Mouse (Mus musculus): Measurements from ENCODE around the gene Plac1.

Gene Plac1

GRCm38 (mm10) chrX:53196392-53196791 lies 43.5 kb downstream of the Plac1 start:
- no peak for DNase-seq

DNA sequence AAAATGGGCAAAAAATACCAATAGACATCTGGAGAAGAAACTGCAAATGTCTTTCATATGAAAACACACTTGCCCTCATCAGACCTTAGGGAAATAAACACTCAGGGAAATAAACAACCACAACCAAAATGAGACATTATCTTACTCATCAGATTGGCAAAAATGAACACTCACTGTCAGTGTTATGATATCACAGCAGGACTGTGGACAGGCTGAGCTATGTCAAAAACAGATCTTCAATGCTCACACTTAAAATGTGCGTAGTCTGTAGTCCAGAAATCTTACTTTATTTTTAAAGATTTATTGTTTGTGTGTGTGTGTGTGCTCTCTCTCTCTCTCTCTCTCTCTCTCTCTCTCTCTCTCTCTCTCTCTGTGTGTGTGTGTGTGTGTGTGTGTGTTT lies 51.2 kb downstream of the Plac1 start:
- DNase-seq: no peak

- no peak for DNase-seq
Observed at GRCm38 (mm10) chrX:53179801-53180200, 60.1 kb downstream of the Plac1 start.

GRCm38 (mm10) chrX:53176296-53176695 lies 63.6 kb downstream of the Plac1 start:
- DNase-seq: no peak

GRCm38 (mm10) chrX:53168623-53169022 lies 71.3 kb downstream of the Plac1 start:
- DNase-seq: no peak

DNA sequence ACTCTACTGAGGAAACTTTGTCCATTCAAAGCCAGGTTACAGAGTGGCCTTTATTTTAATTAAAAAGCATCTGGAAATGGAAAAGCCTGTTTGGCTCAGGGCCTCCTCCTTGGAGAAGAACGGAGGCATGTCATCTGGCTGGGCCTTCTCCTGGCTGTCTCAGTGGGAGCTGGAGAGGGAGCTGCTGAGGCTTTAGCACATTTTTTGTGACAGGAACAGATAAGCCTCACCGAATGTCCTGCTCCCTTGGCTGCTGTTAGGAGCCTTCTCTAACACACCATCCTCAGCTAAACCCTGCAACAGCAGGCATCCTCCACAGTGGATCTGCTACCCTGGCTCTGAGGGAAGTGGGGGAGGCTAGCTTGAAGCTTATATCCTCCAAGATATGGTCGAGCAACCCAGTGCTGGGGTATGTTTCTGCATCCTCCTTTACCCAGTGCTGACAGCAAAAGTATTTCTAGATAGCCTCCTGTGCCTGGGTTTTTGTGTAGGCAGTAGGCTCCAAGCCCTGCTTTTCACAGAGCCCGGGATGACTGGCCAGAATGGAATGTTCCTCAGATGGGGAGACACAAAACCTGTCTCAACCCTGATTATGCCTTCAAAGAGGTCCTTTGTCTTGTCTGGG lies 72.9 kb downstream of the Plac1 start:
- no peak for DNase-seq

DNA sequence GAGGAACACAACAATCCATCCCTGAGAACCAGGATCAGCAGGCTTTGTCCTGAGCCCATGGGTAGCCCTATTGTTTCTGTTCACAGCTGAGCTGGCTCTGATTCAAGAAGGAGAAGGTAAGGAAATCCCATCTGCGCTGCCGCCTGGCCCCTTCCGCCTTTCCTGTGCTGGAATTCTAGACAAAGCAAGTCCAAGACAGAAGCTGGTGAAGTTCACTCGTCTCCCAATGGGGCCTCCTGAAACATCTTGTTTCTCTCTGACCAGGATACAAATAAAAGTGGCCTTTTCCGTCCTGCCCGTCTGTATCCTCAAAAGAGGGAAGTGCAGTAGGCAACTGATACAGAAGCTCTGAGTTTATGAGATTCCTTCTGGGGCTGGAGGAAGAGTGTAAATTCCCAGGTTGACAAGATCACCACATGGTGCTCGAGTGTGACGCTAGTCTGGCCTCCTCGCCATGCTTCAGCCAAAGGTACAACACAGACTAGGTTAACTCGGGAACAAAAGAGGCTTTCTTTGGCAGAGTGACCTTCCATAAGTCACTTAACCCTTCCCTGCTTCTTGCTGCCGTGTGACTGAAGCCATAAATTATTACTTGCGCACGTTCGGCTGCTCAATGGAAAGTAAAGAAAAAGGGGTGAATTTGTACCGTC lies 73.5 kb downstream of the Plac1 start:
- no peak for DNase-seq

GRCm38 (mm10) chrX:53162589-53162988 lies 77.3 kb downstream of the Plac1 start:
- DNase-seq: no peak

DNA sequence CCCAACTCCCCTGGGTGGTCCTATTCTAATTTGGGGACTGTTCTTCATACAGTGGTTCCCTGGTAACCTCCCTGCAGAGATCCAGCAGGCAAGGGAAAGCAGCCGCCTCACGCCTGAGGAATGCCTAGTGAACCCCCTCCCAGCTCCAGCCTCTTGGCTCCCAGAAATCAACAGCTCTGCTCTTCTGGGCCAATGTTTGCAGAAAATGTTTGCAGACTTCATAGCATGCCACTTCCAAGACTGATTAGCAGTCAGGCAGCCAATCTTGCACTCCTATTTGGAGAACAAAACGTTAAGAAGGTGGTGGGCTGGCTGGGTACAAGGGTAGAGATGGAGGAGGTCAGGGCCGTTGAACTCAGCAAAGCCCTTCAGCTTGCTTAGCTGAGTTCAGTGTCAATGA lies 78.3 kb downstream of the Plac1 start:
- no peak for DNase-seq

DNA sequence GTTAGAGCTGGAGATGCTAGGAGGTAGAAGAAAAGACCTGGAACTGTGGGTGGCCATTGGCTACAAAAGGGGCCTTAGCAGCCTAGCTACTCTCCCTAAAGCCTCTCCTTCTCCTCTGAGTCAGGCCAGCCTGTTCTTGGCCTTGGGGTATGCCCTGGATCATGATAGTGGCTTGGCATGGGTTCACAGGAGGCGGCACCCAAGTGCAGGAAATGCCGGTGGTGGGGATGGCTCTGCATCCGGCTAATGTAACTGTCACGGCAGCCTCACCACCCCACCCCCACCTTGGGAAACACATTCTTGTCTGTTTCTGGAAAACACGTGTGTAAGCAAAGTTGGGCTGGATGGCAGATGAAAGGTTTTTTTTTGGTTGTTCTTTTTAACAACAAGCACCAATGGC lies 78.8 kb downstream of the Plac1 start:
- peak; percentile 27 for DNase-seq

DNA sequence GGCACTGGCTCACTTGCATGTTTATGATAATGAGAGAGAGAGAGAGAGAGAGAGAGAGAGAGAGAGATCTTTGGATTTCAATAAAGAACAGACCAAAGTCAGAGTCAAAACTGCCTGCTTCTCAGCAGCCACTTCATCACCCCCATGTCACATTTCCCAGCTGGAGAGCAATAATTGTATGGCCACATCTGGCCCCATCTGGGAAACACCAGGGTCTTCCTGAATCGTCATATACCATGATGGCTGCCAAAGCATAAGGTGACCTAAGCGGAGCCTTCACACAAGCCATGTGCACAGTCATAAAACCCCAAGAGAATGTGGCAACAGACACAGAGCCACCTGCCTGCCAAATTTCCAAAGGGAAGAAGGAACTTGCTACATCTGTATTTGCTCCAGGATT lies 91.9 kb downstream of the Plac1 start:
- DNase-seq: no peak

DNA sequence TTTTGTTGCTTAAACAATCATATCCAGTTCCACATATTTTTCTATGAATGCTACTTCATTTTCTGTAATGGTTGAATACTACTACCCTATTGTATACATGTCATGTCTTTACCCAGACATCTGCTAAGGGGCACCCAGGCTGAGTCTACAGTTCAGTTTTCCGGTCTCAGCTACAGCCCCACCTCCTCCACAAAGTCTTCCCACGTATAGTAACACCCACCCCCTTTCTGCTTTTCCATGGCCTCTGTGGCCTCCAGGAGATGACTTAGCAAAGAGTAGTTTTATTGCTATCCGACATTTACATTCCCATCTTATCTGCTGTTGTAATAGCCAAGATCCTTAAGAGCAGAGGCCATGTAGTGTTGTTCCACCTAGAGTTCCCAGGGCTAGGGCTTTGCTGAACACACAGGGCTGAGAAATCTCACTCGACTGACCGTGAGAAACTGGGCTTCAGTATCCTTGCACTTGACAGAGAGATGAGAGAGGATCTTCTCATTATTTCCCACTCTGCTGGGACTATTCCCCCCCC lies 93.5 kb downstream of the Plac1 start:
- DNase-seq: no peak

- DNase-seq: no peak
Observed at GRCm38 (mm10) chrX:53139641-53140040, 100.3 kb downstream of the Plac1 start.

- no peak for DNase-seq
Observed at GRCm38 (mm10) chrX:53137066-53137465, 102.8 kb downstream of the Plac1 start.

GRCm38 (mm10) chrX:53129501-53129900 lies 110.4 kb downstream of the Plac1 start:
- no peak for DNase-seq

GRCm38 (mm10) chrX:53126492-53127033 lies 113.3 kb downstream of the Plac1 start:
- no peak for DNase-seq

- DNase-seq: no peak
Observed at GRCm38 (mm10) chrX:53125838-53126467, 114.0 kb downstream of the Plac1 start.

GRCm38 (mm10) chrX:53123562-53123961 lies 116.3 kb downstream of the Plac1 start:
- no peak for DNase-seq

GRCm38 (mm10) chrX:53118631-53119030 lies 121.3 kb downstream of the Plac1 start:
- no peak for DNase-seq

DNA sequence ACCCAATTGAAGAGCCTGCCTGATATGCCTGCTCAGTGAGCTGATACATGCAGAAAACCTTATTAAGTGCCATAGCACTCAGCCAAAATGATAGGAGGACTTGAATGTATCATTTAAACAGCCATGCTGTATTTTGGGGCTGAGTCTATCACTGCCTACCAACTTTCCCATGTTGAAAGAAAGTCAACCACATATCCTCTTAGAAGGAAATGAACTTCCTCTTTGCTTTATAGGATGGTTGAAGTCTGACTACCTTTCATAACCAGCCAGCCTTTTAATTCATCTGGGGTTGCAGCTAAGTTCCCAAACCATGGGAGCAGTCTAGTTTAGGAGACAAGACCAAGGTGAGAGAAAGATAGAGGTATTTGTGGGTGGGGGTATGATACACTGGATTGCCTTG lies 121.9 kb downstream of the Plac1 start:
- no peak for DNase-seq

GRCm38 (mm10) chrX:53114994-53115393 lies 124.9 kb downstream of the Plac1 start:
- DNase-seq: no peak

DNA sequence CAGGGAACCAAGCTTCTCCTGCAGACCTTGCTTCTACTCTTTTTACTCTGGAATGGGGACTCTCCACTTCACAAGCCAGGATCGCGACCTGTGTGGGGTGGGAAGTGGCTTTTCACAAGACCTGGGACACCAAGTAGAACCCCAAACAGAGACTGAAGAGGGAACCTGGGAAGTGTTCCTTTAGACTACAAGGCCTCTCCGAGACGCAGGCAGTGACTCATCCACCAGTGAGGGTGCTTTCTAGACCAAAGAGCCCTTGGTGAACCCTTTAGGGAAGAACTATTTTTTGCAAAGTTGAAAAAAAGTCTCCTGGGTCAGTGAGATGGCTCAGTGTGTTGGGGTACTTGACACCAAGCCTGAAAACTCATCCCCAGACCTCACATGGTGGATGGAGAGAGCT lies 129.8 kb downstream of the Plac1 start:
- DNase-seq: no peak

- no peak for DNase-seq
Observed at GRCm38 (mm10) chrX:53107127-53107526, 132.8 kb downstream of the Plac1 start.

DNA sequence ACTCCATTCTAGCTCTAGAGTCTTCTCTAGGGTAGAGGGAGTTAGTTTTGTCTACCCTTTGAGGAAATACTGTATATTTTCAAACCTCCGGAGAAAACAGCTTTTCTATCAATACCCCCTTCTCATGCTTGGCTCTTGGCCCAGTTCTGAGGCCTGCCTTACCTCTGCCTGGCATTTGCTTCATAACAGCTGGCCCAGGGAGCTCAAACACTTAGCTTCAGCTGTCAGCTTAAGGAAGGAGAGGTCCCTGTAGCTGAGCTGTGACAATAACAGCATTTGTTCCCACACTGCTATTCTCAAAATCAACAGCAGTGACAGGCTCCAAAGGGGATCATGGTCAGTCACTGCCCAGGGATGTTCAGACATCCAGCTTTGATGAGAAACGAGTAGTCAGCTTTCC lies 138.7 kb downstream of the Plac1 start:
- no peak for DNase-seq

All from thymus, postnatal 4 days (tissue).